Mouse (Mus musculus) mature B cell (primary cell): ENCODE measurements around the gene Gm7982.
"Not testable (repeated sequence)": the region's sequence is repeated elsewhere in the genome, so short reads cannot be mapped to it uniquely, and the experiment has no call there.

ENCODE experiments used
- in situ Hi-C: fragments of 300-500 bp; cut with MboI; formaldehyde crosslinking; loops from 2 replicates; pipeline ENCODE4 v1.14.3; 2019

Gene Gm7982

DNA sequence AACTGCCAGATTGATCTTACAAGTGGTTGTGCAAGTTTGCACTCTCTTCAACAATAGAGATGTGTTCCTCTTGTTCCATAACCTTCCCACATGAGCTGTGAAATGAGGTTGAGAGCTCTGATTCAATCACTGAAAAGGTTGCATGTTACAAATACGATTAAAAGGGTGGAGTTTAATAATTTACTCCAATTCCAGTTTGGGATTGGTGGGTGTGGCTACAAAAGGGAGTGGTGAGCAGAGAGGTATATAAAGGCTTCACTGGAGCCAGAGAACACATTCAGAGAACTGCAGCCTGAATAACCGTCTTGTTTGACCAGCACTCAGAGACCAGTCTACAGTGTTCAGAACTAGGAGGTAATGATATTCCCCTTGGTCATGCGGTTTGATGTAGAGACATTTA lies at the start of gene Gm7982:
TSS of gene Gm7982 (plus strand) at position 301 of the 400 bp plus-strand sequence.
- in situ Hi-C loops = not testable (repeated sequence)

- in situ Hi-C loops = not testable (repeated sequence)
These were observed 5.7 kb upstream of the Gm7982 start, which contains the start of gene Gm7978 for GRCm38 (mm10) chr5:95736073-95736472. Gene Gm7978 (minus strand): TSS chr5:95736173.

- in situ Hi-C loops = not testable (repeated sequence)
These were observed 33.9 kb downstream of the Gm7982 start, which contains the start of gene E330014E10Rik for GRCm38 (mm10) chr5:95775690-95776089. Gene E330014E10Rik (plus strand): TSS chr5:95775990.
